Mouse (Mus musculus) spleen, adult 2 months (tissue): ENCODE measurements around the gene C530008M17Rik. TPM values are rescaled to one million over a fixed set of nuclear protein-coding genes. Genes with fewer than 3 reads are reported as not detected.

Experiments used
- DNase-seq, 2 experiments: peaks; one replicate each; pipeline versions ENCODE4 v3.0.0 to v3.0.0-alpha.2; 2012 to 2021; ENCODE audit warnings: low spot score in 2 of 2, low read depth in 1 of 2
- H3K27ac ChIP-seq: fragments of 200-500 bp; 2 replicates; pipeline ENCODE4 v1.5.1; 2012; ENCODE audit warnings: low read length, inconsistent platforms; ENCODE audit not compliant: insufficient read depth
- H3K27me3 ChIP-seq: fragments of 200-500 bp; 2 replicates; pipeline ENCODE4 v1.6.1; 2012; ENCODE audit warnings: mild to moderate bottlenecking, moderate library complexity, low read length, inconsistent platforms; ENCODE audit not compliant: control insufficient read depth, insufficient read depth
- H3K36me3 ChIP-seq: fragments of 200-500 bp; 2 replicates; pipeline ENCODE4 v1.6.1; 2012; ENCODE audit warnings: mild to moderate bottlenecking, low read length, inconsistent platforms; ENCODE audit not compliant: control insufficient read depth, insufficient read depth
- H3K4me1 ChIP-seq: fragments of 200-500 bp; 2 replicates; pipeline ENCODE4 v1.6.1; 2011; ENCODE audit warnings: inconsistent platforms; ENCODE audit not compliant: control insufficient read depth, insufficient read depth, insufficient read length
- H3K4me3 ChIP-seq: fragments of 200-500 bp; 2 replicates; pipeline ENCODE4 v1.5.1; 2011; ENCODE audit warnings: mild to moderate bottlenecking, inconsistent platforms; ENCODE audit not compliant: insufficient read depth, insufficient read length; ENCODE audit errors: extremely low read depth
- CTCF ChIP-seq: fragments of 200-500 bp; IDR thresholded peaks from 2 replicates; pipeline ENCODE4 v1.5.1; 2011; ENCODE audit warnings: mild to moderate bottlenecking, inconsistent platforms; ENCODE audit not compliant: insufficient read depth, insufficient read length, insufficient replicate concordance; ENCODE audit errors: extremely low read depth
- POLR2A ChIP-seq: fragments of 200-500 bp; IDR thresholded peaks from 2 replicates; pipeline ENCODE4 v1.6.1; 2011; ENCODE audit warnings: low read depth, low read length, inconsistent platforms
- WGBS: fragments of 180-500 bp; shearing (Covaris S2); methylation state at CpG from one replicate; pipeline ENCODE4 v1.1.7; 2018; 5-methylcytosine and 5-hydroxymethylcytosine counted together
- polyA plus RNA-seq: library from polyadenylated mRNA; depleted of rRNA; stranded (reverse); fragments of >200 nt; gene quantifications from 2 replicates; pipeline ENCODE4 v1.2.3, GENCODE M21; 2012

The C530008M17Rik gene
- polyA plus RNA-seq, 1 experiment = 4.2 TPM

DNA sequence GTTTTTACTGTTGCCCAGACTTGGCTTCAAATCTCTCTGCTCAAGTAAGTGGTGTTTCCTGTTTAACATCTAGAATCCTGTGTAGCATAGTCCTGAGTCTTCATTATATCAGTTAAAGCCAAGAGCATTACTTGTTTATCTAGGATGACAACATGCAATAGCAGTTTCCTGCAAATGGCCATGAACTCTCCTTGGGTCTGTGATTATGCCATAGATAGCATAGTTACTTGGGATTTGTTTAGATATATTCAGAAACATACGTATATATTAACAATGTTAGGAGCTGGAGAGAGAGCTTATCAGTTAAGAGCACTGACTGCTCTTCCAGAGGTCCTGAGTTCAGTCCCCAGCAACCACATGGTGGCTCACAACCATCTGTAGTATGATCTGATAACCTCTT is 28.5 kb upstream of the C530008M17Rik start:
- no peak overlapping the region for H3K27ac ChIP-seq
- peaks cover 24% of the 10 kb centered on the region for H3K36me3 ChIP-seq
- WGBS = 89% methylated on average over 1 of the region's 1 CpGs
- DNase-seq = no peak
- H3K27me3 ChIP-seq = no peaks in the 10 kb centered on the region
- H3K4me1 ChIP-seq = no peaks in the 10 kb centered on the region
- no peak overlapping the region for H3K4me3 ChIP-seq
- TF ChIP-seq CTCF = no peak
- no peak for TF ChIP-seq POLR2A

DNA sequence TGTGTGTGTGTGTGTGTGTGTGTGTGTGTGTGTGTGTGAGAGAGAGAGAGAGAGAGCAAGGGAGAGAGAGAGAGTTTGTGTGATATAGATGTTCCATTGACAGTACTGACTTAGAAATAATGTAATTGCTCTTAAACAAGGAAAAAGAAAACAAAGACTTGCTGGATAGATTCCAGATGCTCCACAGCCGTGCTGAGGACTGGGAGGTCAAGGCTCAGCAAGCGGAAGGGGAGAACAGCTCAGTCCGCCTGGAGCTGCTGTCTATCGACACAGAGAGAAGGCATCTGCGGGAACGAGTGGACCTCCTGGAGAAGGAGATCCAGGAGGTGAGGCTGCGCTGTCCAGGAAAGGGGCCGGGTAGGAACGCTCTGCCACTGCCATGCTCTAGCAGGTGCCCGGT is 22.3 kb upstream of the C530008M17Rik start:
- H3K27me3 ChIP-seq = no peaks in the 10 kb centered on the region
- no peak overlapping the region for H3K4me3 ChIP-seq
- 91% methylated on average over 10 of the region's 10 CpGs for WGBS
- H3K4me1 ChIP-seq = no peaks in the 10 kb centered on the region
- H3K27ac ChIP-seq = no peak overlapping the region
- peaks cover 43% of the 10 kb centered on the region for H3K36me3 ChIP-seq
- TF ChIP-seq CTCF (no peak), POLR2A (no peak)
- no peak for DNase-seq

DNA sequence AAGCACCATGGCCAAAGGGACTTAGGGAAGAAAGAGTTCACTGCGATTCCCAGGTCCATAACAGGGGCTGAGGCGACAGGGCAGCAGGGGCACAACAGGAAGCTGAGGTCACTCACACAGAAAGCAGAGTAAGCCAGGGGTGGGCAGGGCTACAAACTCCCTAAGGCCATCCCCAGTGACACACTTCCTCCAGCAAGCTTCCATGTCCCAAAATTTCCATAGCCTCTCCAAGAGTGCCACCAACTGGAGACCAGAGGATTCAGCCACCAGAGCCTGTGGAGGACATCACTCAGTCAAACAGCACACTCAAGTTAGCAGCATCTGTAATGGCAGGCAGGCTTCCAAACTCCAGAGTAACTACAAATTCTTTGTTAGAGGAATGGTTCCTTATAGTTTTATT is 20.7 kb upstream of the C530008M17Rik start:
- no peaks in the 10 kb centered on the region for H3K27me3 ChIP-seq
- no peak overlapping the region for H3K27ac ChIP-seq
- TF ChIP-seq CTCF (no peak), POLR2A (no peak)
- peaks cover 50% of the 10 kb centered on the region for H3K36me3 ChIP-seq
- no peaks in the 10 kb centered on the region for H3K4me1 ChIP-seq
- WGBS = 94% methylated on average over 2 of the region's 2 CpGs
- no peak overlapping the region for H3K4me3 ChIP-seq
- no peak for DNase-seq

DNA sequence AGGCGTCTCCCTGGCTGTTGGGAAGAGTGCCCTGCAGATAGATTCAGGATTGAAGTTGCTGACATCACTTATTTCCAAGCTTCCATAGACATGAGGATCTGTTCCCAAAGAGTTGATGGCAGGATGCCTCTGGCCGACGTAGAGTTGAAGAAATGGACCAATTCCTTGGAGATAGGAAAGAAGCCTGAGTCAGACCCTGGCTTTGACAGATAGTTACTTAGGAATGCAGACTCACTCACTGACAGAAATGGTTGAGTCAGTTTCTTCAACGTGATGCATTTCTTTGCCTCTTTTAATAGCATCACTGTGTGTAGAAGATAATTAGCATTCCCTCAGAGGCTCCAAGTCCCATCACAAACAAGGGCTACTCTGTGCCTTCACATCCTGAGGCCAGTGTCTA is 14.2 kb upstream of the C530008M17Rik start:
- H3K4me1 ChIP-seq = no peaks in the 10 kb centered on the region
- H3K4me3 ChIP-seq = no peak overlapping the region
- no peaks in the 10 kb centered on the region for H3K27me3 ChIP-seq
- H3K36me3 ChIP-seq = peaks cover 47% of the 10 kb centered on the region
- no peak overlapping the region for H3K27ac ChIP-seq
- no peak for DNase-seq
- 93% methylated on average over 4 of the region's 4 CpGs for WGBS
- TF ChIP-seq POLR2A = no peak
- TF ChIP-seq CTCF = no peak

DNA sequence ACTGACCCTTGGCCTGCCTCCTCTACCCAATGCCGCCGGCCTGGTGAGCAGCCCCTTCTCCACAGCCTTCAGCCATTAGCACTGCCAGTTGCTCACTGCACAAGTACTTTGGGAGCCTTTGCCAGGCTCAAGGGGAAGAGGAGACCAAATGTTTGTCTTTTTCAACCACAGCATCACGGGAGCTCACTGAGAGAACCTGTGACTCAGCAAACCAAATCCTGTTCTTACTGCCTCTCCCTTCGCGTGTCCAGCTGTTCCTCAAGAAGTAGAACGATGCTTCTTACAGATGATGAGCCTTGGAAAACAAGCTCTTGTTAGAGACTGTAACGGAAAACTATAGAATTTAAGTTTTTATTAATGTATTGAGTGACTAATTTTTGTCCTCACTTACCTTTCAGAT is 12.1 kb upstream of the C530008M17Rik start:
- TF ChIP-seq CTCF = no peak
- no peak for TF ChIP-seq POLR2A
- WGBS = 84% methylated on average over 7 of the region's 7 CpGs
- H3K27me3 ChIP-seq = no peaks in the 10 kb centered on the region
- no peak for DNase-seq
- H3K27ac ChIP-seq = no peak overlapping the region
- peaks cover 35% of the 10 kb centered on the region for H3K36me3 ChIP-seq
- H3K4me3 ChIP-seq = no peak overlapping the region
- H3K4me1 ChIP-seq = no peaks in the 10 kb centered on the region

DNA sequence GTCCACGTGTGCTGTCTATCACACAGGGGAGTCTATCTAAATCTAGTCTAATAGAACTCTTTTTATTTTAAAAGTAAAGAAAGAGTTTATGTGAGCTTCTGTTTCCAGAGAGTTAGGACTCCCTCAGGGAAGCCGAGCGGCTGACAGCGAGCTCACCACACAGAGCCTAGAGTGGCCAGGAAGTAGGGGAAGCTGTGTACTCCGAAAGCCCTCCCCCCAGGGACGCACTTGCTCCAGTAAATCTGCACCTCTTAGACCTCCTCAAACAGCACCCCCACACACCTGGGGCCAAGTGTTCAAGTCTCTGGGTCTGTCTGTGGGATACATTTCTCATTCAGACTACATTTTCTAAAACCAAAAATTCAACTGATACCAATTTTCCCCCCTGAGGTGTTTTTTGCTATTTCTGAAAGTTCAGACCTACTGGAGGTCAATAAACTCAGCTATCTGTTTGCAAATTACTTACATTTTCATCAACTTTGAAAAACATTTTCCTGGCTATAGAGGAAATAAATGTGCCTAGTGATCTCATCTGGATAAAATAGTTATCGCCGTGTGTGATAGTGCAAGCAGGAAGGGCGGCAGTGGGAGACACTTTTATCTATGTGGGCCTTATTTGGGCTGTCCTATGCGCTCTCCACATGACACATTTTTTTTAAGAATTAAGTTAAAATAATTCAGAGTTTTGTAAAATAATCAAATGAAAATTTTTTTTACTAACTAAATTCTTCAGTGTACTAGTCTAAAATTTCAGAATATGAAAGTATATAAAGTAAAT is 11.0 kb upstream of the C530008M17Rik start:
- H3K4me3 ChIP-seq = no peak overlapping the region
- 92% methylated on average over 10 of the region's 10 CpGs for WGBS
- H3K4me1 ChIP-seq = no peaks in the 10 kb centered on the region
- H3K36me3 ChIP-seq = peaks cover 31% of the 10 kb centered on the region
- DNase-seq = no peak
- no peaks in the 10 kb centered on the region for H3K27me3 ChIP-seq
- no peak for TF ChIP-seq POLR2A
- no peak for TF ChIP-seq CTCF
- H3K27ac ChIP-seq = no peak overlapping the region

DNA sequence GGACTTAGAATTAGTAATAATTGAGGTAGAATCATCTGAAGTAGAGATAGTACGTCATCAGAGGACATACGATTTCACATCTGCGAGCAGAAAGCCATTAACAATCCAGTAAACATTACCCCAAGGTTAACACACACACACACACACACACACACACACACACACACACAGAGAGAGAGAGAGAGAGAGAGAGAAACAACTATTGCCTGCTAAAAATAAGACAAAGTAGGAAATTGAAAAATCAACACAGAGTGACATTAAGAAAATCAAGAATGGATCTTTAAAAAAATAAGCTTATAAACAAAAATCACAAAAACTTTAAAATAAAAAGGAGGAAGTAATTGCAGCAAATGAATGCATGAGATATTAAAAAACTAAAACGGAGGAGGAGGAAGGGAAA is 6.4 kb upstream of the C530008M17Rik start:
- no peaks in the 10 kb centered on the region for H3K4me1 ChIP-seq
- TF ChIP-seq CTCF (no peak), POLR2A (no peak)
- WGBS = 67% methylated on average over 4 of the region's 4 CpGs
- no peak overlapping the region for H3K4me3 ChIP-seq
- H3K27ac ChIP-seq = no peak overlapping the region
- H3K27me3 ChIP-seq = no peaks in the 10 kb centered on the region
- DNase-seq = no peak
- H3K36me3 ChIP-seq = peaks cover 4% of the 10 kb centered on the region

DNA sequence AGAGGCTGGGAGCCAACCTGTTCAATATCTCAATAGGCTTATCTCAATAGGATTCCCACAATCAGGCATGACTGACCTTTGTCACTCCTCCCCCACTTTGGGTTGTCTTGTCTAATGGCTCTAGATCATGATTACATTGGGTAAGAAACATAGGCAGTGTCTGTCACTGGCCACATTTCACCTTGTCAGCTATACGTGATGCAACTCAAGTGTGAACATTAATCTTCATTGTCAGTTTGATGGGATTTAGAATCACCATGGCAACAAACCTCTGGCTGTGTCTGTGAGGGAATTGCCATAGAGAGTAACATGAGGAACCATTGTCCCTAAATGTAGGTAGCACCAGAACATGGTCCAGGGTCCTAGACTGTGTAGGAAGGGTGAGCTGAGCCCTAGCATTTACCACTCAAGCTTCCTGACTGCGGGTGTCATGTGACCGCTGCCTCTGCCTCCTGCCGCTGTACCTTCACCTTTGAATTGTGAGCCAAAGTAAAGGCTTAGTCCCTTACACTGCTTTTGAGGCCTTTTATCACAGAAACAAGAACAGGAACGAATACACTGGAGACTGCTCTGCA is 5.1 kb upstream of the C530008M17Rik start:
- no peak for DNase-seq
- Histone ChIP-seq H3K4me3 (no peak overlapping the region), H3K4me1 (no peaks in the 10 kb centered on the region), H3K27ac (no peak overlapping the region), H3K36me3 (peaks cover 1% of the 10 kb centered on the region; the same call in 1 of the 2 replicates), H3K27me3 (no peaks in the 10 kb centered on the region)
- TF ChIP-seq CTCF (no peak), POLR2A (no peak)
- WGBS = 82% methylated on average over 5 of the region's 5 CpGs
